Mouse (Mus musculus): ENCODE measurements around the gene Tnfaip2.

DNA sequence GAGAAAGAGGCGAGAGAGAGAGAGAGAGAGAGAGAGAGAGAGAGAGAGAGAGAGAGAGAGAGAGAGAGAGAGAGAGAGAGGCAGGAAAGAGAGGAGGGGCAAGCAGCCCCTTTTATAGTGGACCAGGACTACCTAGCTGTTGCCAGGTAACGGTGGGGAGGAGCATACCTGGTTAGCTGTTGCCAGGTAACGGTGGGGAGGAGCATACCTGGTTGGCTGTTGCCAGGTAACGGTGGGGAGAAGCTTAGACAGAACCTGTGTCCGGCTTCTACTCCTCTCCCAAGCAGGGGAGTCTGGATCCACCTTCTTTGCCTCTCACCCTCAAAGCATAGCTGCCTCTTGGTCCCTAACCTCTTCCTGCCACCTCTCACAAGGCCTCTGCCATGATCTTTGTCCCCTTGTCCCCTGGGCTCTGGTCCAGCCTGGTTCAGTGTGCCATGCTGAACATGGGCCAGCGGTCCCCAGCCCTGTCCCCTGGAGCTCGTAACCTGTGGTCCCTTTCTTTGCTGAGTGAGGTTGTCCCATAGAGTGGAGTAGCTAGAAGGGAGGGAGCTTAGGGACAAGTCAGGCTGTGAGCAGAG is 8.0 kb upstream of the Tnfaip2 start:
- no peak for TF ChIP-seq POLR2A (IDR thresholded peaks at IDR 0.05; ENCODE audit: extremely low read depth, insufficient read depth, low read length)
- no peak for TF ChIP-seq CTCF (IDR thresholded peaks at IDR 0.05; ENCODE audit: low read depth, low read length)

All from liver, adult 2 months (tissue).